Mouse (Mus musculus) megakaryocyte progenitor cell, adult 5-6 weeks (primary cell): ENCODE data around the gene Ermp1. TPM values are rescaled to one million over a fixed set of nuclear protein-coding genes. Genes with fewer than 3 reads are reported as not detected.
A peak's percentile ranks its signal among the peaks of the same experiment; 100 is the strongest.
"Not testable (repeated sequence)": the region's sequence is repeated elsewhere in the genome, so short reads cannot be mapped to it uniquely, and the experiment has no call there.

Experiments used
- ATAC-seq: replicated peaks from 2 replicates; pipeline ENCODE4 v1.8.0; 2016; ENCODE audit warnings: mild to moderate bottlenecking, moderate TSS enrichment, inconsistent platforms; ENCODE audit not compliant: poor library complexity
- total RNA-seq, 2 experiments: library from RNA; stranded (forward) in 1 of 2; stranded (reverse) in 1 of 2; fragments of 157-497, 149-512 nt in 1 of 2; fragments of 200-1000 nt in 1 of 2; gene quantifications; 2 replicates each; pipeline versions ENCODE4 v1.2.3 to v1.2.4; 2015 to 2017

Ermp1 gene
- total RNA-seq, 2 experiments from 2014 or later: 42.5 to 44.8 TPM

DNA sequence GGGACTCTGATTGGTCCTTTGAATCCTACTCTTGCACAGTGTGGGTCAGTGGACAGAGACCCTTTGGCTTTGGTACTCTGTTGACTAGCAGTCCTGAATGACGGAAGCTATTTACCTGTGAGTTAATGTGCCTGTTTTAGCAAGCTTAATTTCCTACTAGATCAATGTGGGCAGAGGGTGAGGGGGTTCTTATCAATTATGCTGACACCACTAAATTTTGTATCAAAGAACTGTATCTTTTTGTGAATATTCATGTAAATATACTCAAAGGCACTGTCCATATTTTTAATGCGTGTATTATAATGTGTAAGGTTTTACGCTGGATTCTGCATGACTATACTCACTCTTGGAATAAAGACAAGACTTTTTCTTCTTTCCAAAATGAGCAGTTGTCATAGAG lies 43.6 kb downstream of the Ermp1 start:
- no peak for ATAC-seq

- peak; percentile 68 for ATAC-seq
These were observed 44.5 kb downstream of the Ermp1 start for GRCm38 (mm10) chr19:29603548-29604353.

- no peak for ATAC-seq
These were observed 49.2 kb downstream of the Ermp1 start for GRCm38 (mm10) chr19:29598981-29599380.

GRCm38 (mm10) chr19:29596985-29597384 lies 51.2 kb downstream of the Ermp1 start:
- peak; percentile 85 for ATAC-seq

DNA sequence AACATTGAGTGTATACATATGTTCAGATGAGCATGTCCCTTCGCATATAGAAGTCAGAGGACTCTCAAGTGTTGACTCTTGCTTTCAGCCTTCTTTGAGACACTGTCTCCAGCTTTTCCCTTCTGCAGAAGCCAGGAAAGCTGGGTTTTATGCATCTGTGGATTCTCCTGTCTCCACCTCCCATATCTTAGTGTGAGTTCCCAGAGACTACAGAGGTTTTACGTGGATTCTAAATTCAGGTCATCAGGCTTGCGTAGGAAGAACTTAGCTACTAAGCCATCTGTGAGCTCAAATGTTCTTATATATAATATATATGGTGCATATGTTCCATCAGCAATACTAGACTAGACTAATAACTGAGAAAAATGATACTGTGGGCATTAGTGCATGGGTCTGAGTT lies 51.9 kb downstream of the Ermp1 start:
- ATAC-seq: no peak

DNA sequence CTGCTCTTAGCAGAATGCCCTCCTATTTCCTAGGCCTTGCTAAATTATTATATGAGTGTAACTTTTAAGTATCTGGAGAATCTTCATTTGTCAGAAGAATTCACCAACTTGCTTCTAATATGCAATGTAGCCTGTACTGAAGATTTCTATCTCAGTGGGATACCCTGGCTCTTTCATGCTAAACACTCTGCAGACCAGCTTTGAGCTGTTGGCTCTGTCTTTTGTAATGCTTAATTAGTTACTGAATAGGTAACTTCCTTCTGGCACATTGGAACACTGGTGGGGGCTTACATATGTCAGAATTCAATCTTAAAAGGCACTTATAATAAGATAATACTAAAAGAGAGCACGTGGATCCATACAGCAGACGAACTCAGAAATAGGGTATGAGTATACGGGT lies 54.4 kb downstream of the Ermp1 start:
- ATAC-seq: not testable (repeated sequence)

- ATAC-seq: no peak
These were observed 64.5 kb downstream of the Ermp1 start for GRCm38 (mm10) chr19:29583734-29584133.

DNA sequence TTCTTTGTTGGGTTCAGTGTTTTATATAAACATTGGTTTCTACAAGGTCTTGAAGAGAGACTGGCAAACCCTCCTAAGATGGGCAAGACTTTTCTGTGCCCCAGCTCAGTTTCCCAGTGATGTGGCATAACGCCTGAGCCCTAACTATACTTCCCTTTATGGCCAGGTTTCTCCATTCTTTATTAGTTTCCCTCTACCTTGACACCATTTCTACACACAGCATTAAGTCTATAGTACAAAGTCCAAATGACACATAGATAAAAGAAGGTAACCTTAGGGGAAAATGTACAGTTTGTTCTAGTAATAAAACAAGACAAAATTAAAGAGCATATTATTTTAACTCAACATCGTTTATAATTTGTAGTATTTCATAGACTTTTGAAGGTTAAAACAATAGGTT lies 65.8 kb downstream of the Ermp1 start:
- ATAC-seq: no peak

DNA sequence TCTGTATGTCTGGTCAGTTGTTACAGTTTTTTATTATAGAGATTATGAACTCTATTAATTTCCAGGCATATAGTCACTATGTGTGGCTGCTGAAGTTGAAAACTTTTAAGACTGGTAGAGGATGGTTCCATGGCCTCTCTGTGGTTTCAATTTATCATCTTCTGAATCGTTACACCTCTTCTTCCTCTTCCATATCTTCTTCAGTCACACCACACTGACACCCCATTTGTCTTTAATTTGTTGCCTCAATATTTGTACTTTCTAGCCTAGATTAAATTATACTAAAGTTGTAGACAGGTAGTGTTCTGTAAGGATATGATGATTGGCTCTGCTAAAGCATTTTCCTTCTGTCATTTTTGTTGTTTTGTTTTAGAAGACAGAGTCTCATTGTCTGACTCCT lies 81.7 kb downstream of the Ermp1 start:
- no peak for ATAC-seq

DNA sequence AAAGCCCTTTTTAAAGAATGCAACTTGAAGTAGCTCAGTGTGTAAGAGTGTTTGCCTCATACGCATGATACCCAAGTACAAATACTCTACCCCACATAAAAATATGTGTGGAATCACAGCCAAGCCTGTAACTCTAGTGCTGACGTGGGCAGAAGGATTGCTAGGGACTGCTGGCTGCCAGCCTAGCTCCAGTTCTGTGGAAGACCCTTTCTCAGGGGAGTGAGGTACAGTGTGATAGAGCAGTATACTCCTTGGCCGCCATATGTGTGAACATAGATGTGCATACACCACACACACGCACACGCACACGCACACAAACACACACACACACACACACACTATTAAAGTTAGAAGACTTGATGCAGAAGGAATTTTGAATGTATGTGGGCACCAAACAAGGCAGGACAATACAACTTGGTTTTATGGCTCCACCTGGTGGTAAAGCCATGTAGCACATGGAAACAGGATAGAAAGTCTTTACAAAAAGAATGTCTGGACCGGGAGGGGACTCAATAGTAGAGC lies 84.9 kb downstream of the Ermp1 start:
- ATAC-seq: peak; percentile 79

- ATAC-seq: no peak
These were observed 85.6 kb downstream of the Ermp1 start for GRCm38 (mm10) chr19:29562603-29563002.

DNA sequence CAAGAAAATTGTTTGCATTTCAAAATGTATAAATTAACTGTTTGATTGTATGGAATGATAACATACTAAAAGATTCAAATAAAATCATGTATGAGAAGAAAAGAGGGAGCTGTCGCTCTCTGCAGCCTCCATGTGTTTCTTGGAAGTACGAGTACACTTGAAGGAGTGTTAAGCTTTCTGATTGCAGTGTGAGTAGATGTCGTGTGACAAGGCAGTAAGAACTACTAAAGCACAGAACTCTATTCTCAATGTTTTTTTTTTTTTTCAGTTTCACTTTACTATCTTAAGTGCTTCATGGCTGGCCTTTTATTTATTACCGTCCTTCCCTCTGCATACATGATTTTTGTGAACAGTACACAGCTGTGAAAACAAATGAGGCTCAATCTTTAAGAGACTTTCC lies 86.0 kb downstream of the Ermp1 start:
- ATAC-seq: no peak

Other genes with a start within 250 kb of the Ermp1 start
- gene Pdcd1lg2, start 237.5 kb downstream of the Ermp1 start, total RNA-seq (2015): not detected in 2 replicates
- gene Pdcd1lg2, start 237.5 kb downstream of the Ermp1 start, total RNA-seq (2017): not detected in 2 replicates
- 14.1 and 19.0 TPM in 2 replicates for gene Ric1, start 126.1 kb downstream of the Ermp1 start, total RNA-seq (2015)
- gene Ric1, start 126.1 kb downstream of the Ermp1 start, total RNA-seq (2017): 20.5 and 21.6 TPM in 2 replicates
- gene Mlana, start 49.4 kb upstream of the Ermp1 start, total RNA-seq (2015): not detected in 2 replicates
- not detected in 2 replicates for gene Mlana, start 49.4 kb upstream of the Ermp1 start, total RNA-seq (2017)
- gene 9930021J03Rik, start 157.6 kb upstream of the Ermp1 start, total RNA-seq (2015): 34.2 and 45.2 TPM in 2 replicates
- gene 9930021J03Rik, start 157.6 kb upstream of the Ermp1 start, total RNA-seq (2017): 12.2 and 13.1 TPM in 2 replicates
- 10.9 and 11.7 TPM in 2 replicates for gene Ranbp6, start 164.6 kb upstream of the Ermp1 start, total RNA-seq (2015)
- gene Ranbp6, start 164.6 kb upstream of the Ermp1 start, total RNA-seq (2017): 18.8 and 23.4 TPM in 2 replicates